Mouse (Mus musculus) gastrocnemius, adult 2 months (tissue): ENCODE results near the gene Fuca1. TPM values are rescaled to one million over a fixed set of nuclear protein-coding genes. Genes with fewer than 3 reads are reported as not detected.

Source experiments
- DNase-seq: peaks from one replicate; pipeline ENCODE4 v3.0.0; 2022
- H3K27ac ChIP-seq: fragments of 200-600 bp; 2 replicates; pipeline ENCODE4 v1.8.1; 2022; ENCODE audit warnings: mild to moderate bottlenecking
- H3K4me3 ChIP-seq: fragments of 200-600 bp; 2 replicates; pipeline ENCODE4 v1.8.1; 2022; ENCODE audit warnings: mild to moderate bottlenecking, moderate library complexity
- CTCF ChIP-seq: fragments of 200-600 bp; IDR thresholded peaks from 2 replicates; pipeline ENCODE4 v1.8.1; 2022; ENCODE audit warnings: antibody characterized with exemption, mild to moderate bottlenecking, moderate library complexity
- intact Hi-C: fragments of 180-260 bp; cut with DNase I; formaldehyde crosslinking; loops from one replicate; pipeline ENCODE4 v1.15.1; 2025
- total RNA-seq, 2 experiments: library from RNA; stranded (reverse); gene quantifications; 2 replicates each; pipeline ENCODE4 v1.2.3; 2021

Gene Fuca1
- total RNA-seq, 2 experiments from 2014 or later = 17.0 to 23.0 TPM

DNA sequence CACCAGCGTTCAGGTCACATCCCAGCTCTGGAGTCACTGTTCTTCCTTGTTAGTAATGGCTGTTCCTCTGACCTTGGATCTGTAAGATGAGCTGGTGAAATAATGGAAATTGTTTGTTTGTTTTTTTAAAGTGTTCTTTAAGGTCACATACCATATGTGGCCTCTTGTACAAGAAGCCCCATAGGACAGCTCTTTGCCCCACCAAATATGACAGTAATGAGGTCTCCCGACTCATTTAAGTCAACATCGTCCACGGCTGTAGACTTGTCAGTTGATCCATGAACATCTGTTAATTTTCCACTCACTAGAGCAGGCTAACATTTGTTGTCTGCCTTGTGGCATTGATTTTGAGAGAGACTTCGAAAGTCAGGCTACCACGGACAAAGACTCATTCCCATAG, 41.5 kb upstream of the Fuca1 start:
- H3K27ac ChIP-seq = no peak overlapping the region
- no peak for DNase-seq
- no peak overlapping the region for H3K4me3 ChIP-seq
- intact Hi-C loops = loop anchor here (5.0 kb wide), 1 partner anchor 57 kb away; no protein-coding TSS in a partner anchor
- no peak for TF ChIP-seq CTCF

GRCm38 (mm10) chr4:135880018-135880417, 40.5 kb upstream of the Fuca1 start:
- no peak overlapping the region for H3K27ac ChIP-seq
- intact Hi-C loops = no loop called here
- no peak for DNase-seq
- H3K4me3 ChIP-seq = no peak overlapping the region
- TF ChIP-seq CTCF = no peak

DNA sequence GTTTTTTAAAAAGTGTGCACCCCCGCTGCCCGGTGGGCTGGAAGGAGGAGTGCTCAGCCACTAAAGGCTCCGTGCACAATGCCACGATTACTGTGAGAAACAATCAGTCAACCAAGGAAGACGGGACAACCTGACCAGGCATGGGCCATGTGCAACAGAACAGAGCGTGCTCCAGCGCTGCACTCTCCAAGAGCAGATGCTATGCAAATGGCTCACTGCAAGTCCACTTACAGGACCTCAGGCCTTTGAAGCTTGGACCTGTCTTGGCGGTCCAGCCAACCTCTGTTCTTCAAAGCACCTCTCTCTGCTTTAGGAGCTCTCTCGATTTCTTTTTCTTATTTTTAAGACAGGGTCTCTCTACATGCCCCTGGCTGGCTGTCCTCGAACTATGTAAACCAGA, 40.0 kb upstream of the Fuca1 start:
- no peak for TF ChIP-seq CTCF
- DNase-seq = no peak
- Histone ChIP-seq H3K4me3 (no peak overlapping the region), H3K27ac (no peak overlapping the region)
- intact Hi-C loops = no loop called here

- H3K27ac ChIP-seq = no peak overlapping the region
- DNase-seq = no peak
- no peak overlapping the region for H3K4me3 ChIP-seq
- no peak for TF ChIP-seq CTCF
- intact Hi-C loops = no loop called here
These were observed 38.5 kb upstream of the Fuca1 start for GRCm38 (mm10) chr4:135882023-135882422.

DNA sequence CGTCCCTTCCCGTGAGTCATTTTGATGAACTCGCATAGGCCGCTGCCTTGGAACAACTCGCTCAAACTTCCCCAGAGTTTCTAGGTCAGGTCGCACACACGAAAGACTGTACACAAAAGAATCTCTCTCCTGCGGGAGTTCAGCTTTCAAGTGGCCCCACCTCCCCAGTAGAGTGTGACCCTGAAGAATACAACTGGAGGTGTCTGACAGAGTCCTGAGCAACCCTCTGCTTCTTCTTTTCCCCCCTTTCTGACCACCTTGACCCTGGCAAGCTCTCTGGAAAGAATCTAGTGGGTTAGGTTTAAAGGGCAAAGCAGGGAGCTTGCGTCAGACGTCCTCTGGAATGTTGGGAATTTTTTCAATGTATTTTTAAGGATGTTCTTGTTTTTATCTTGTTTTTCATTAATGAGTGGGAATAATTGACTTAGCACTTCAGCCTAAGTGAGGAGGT, 37.1 kb upstream of the Fuca1 start:
- Histone ChIP-seq H3K4me3 (no peak overlapping the region), H3K27ac (peak overlapping the region; percentile 65)
- intact Hi-C loops = no loop called here
- DNase-seq = no peak
- no peak for TF ChIP-seq CTCF

DNA sequence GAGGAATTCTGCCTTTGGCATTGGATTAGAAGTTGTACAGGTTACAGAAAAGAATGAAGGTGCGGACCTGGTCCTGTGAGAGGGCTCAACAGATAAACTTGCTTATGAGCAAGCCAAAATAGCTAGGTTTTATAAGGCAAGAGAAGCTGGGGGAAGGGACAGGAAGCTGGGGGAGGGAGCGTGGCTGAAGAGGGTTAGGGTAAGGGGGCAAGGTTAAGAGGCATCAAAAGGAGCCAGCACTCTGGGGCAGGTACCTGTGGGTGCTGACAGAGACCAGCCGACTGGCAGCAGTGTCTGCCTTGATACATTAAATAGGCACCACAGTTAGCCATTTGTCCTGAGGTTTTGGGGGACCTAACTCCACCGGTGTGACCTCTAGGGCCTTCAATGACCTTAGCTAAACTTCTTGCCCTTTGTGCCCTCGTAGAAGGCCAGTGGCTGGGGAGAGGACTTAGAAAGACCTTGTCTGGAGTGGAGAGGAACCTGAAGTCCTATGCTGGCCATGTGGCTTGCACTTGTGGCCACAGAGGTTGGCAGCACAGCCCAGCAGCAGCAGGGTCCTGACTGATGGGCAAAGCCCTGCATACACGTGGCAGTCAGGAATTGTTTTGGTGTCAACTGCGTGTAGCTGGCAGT, 36.5 kb upstream of the Fuca1 start:
- DNase-seq = no peak
- H3K4me3 ChIP-seq = no peak overlapping the region
- TF ChIP-seq CTCF = no peak
- intact Hi-C loops = no loop called here
- H3K27ac ChIP-seq = peak overlapping the region; percentile 65

- Histone ChIP-seq H3K4me3 (no peak overlapping the region), H3K27ac (peak overlapping the region; percentile 65)
- no peak for DNase-seq
- intact Hi-C loops = no loop called here
- no peak for TF ChIP-seq CTCF
These were observed 36.0 kb upstream of the Fuca1 start for GRCm38 (mm10) chr4:135884531-135884930.

GRCm38 (mm10) chr4:135885676-135886075, 34.9 kb upstream of the Fuca1 start:
- intact Hi-C loops = no loop called here
- no peak for TF ChIP-seq CTCF
- H3K27ac ChIP-seq = no peak overlapping the region; the same call in 1 of the 2 replicates

DNA sequence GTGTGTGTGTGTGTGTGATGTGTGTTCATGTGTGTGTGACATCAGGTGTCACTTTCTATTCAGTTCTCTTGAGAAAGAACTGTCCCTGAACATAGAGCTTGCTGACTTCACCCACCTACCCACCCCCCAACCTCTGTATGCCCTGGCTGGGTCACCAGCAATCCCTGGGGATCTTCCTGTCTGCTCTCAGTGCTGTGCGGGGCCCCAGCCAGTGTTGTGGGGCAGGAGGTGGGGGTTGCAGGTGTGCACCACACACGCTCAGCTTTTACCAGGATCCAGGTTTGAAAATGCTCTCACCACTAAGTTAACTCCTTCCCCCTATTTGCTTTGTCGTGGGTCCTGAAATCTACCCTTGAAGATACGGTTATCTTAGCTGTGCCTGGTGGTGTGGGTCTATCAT, 34.4 kb upstream of the Fuca1 start:
- Histone ChIP-seq H3K27ac (no peak overlapping the region), H3K4me3 (no peak overlapping the region)
- no peak for DNase-seq
- intact Hi-C loops = no loop called here
- no peak for TF ChIP-seq CTCF

More at GRCm38 (mm10) chr4:135885676-135886075, 34.9 kb upstream of the Fuca1 start:
- H3K4me3 ChIP-seq = no peak overlapping the region; the same call in 1 of the 2 replicates
- DNase-seq = no peak

DNA sequence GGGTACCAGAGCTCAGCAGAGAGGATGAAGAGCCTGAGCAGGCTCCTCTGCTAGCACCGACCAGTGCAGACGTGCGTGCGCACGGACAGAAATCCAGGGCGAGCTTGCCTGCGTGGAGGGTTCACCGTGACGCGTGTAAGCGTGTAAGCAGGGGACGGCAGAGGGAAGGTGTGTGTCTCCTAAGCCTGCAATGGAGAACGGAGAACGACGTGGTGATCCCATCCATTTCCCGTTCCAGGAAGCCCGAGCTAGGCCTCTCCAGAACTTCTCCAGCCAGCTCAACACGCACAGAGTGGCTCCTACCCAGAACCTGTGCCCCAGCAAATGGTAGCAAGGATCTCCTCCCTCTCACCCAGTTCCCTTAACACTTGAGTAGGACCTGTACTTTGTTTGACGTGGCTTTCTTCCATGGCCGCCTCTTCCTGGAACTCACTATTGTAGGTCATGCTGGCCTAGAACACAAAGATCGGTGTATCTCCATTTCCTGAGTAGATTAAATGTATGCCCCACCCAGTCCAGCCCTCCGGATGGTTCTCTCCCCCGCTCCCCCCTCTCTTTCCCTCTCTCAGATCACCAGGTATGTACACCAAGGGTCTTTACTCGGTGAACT, 32.0 kb upstream of the Fuca1 start:
- DNase-seq = no peak
- no peak for TF ChIP-seq CTCF
- no peak overlapping the region for H3K4me3 ChIP-seq
- intact Hi-C loops = loop anchor here (2.0 kb wide), 1 partner anchor 30 kb away; no protein-coding TSS in a partner anchor
- no peak overlapping the region for H3K27ac ChIP-seq

- no peak for DNase-seq
- no peak for TF ChIP-seq CTCF
- intact Hi-C loops = loop anchor here (2.0 kb wide), 1 partner anchor 29 kb away; no protein-coding TSS in a partner anchor
These were observed 31.2 kb upstream of the Fuca1 start for GRCm38 (mm10) chr4:135889146-135889883.

GRCm38 (mm10) chr4:135889884-135890283, 30.7 kb upstream of the Fuca1 start:
- intact Hi-C loops = loop anchor here (2.0 to 5.0 kb wide), 2 partner anchors 29 to 42 kb away; no protein-coding TSS in a partner anchor
- TF ChIP-seq CTCF = peak; percentile 92; the same call in 1 of the 2 replicates
- Histone ChIP-seq H3K27ac (no peak overlapping the region), H3K4me3 (no peak overlapping the region)
- DNase-seq = peak; percentile 83

More at GRCm38 (mm10) chr4:135889146-135889883, 31.2 kb upstream of the Fuca1 start:
- no peak overlapping the region for H3K27ac ChIP-seq
- no peak overlapping the region for H3K4me3 ChIP-seq

DNA sequence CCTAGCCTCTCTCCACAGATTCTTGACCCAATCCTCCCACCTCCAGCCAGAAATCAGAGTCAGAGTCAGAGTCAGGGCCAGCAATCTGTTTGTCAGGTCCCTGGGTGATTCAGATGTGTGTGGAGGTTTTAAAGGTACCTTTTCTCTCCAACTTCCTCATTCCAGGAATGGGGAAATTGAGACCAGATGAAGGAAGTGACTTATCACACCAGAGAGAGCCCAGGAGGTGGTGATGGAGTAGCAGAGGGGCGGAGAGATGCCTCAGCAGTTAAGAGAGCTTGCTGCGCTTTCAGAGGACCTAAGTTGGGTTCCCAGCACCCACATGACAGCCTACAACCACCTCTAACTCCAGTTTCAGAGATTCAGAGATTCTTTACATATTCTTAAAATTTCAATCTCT, 29.0 kb upstream of the Fuca1 start:
- no peak for TF ChIP-seq CTCF
- intact Hi-C loops = loop anchor here (5.0 kb wide), 1 partner anchor 41 kb away; no protein-coding TSS in a partner anchor
- Histone ChIP-seq H3K27ac (no peak overlapping the region), H3K4me3 (no peak overlapping the region)
- no peak for DNase-seq
